Mouse (Mus musculus): Measurements from ENCODE around the gene Ablim1.

GRCm38 (mm10) chr19:57000592-57000991 lies 314.1 kb downstream of the Ablim1 start:
- TF ChIP-seq CTCF (IDR thresholded peaks at IDR 0.05; ENCODE audit: borderline replicate concordance, control insufficient read depth, extremely low read depth, insufficient read depth, low read length, poor library complexity) (no peak), POLR2A (IDR thresholded peaks at IDR 0.05; ENCODE audit: control insufficient read depth, extremely low read depth, insufficient read depth, low read length, poor library complexity) (no peak)

Measured in thymus, adult 2 months (tissue).